Mouse (Mus musculus) forelimb bud, embryonic 11.5 days (tissue): ENCODE results near the gene Serpinh1.

Source experiments
- DNase-seq: peaks from one replicate; pipeline ENCODE4 v3.0.0-alpha.2; 2012; ENCODE audit warnings: low read depth, low spot score

Gene Serpinh1

DNA sequence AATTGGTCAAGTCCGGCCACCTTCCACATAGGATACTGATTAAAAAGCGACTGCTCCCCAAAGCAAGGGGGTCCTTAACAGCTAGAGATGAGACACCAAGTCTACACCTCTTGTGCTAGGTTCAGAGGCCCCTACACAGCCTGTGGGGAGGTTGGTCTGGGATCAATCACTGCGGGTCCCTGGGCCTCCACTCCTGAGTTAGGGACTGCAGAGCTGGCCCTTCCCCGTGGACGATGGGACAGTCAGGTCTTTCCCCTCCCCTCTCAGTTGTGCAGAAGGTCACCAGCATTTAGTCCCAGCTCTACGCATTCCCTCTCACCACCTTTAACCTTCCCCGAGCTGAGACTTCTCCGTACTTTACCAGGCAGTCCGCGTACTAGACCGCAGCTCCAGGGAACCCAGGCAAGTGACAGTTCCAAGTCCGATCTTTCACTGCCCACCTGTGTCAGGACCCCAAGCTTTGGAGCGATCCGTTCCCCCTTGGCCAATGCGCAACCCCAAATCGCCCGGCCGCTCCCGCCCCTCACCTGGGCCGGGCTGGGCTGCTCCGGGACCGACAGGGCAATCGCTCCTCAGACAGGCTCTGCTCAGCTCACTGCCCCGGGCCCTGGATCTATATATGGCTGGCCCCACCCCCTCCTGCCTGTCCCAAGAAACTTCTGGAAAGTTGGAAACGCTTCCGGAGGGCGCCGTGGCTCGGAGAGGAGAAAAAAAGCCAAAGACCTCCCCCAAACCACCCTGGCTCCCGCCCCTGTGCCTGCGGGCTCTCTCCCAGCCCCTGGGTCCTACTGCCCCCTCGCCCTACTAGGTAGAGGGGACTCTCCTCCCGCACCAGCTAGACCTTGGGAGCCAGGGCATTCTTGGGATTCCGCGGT lies at the start of gene Serpinh1:
Gene Serpinh1 (minus strand): TSS at position 714 of the 875 bp plus-strand sequence.
- DNase-seq: peak; percentile 90

DNA sequence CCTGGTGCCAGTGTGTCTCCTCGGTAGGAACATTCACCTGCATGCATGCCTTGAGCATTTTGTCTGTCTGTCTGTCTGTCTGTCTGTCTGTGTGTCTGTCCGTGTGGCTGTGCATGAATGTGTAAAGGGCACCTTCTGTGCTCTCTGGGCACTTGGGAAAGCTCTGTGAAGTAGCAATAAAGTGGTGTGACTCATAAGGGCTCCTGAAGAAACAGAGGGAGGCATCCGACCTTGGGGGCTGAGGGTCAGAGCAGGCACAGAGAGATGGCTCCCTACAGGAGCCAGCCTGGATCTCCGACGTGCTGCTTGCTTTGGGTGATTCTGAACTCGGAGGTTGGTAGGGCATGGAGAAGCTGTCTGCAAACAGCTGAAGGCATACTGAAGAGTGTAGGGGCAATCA lies 49.4 kb upstream of the Serpinh1 start:
- DNase-seq: no peak

DNA sequence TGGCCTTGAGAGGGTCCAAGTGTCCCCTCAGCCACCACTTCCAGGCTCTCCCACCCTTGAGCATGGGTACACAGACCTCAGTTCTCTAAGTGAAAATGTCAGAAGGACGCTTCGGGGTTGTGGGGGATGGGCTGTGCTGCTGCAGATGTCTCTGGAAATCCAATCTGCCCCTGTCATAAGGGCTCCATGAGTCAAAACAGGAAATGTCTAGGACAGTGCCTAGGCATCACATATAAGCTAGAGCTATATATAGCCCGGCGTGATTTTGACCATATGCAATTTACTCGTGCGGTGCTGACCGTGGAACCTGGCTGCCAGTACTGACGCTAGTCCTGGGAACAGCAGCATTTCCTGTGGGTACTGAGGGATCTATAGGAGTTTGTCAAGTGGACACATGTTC lies 48.3 kb upstream of the Serpinh1 start:
- no peak for DNase-seq

DNA sequence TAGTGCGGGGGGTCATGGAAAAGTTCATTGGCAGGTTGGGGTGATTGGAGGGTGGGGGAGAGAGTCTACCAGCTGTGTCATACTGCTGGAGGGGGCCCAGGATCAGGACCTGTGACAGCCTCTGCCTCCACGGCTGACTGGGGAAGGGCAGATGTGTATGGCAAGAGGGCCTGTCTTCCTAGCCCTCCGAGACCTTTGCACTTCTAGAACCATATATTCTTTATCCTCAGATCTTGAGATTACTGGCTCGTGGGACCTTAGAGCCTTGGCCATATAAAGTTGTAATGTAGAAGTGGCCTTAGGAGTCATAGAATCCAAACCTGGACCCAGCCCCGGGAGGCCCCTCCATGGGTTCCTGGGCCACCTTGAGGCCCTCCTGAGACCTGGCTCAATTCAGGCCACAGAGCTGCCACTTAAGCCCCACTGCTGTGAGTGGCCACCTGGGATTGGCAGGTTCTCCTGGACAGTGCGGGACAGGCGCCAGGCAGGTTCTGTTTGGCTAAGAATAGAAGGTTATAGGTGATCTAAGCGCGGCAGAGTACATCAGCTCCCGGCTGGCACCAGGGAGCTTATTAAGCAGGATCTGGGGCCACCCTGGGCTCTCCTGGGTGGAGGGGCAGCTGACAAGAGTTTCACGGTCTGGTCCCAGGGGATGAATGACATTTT lies 44.1 kb upstream of the Serpinh1 start:
- no peak for DNase-seq

DNA sequence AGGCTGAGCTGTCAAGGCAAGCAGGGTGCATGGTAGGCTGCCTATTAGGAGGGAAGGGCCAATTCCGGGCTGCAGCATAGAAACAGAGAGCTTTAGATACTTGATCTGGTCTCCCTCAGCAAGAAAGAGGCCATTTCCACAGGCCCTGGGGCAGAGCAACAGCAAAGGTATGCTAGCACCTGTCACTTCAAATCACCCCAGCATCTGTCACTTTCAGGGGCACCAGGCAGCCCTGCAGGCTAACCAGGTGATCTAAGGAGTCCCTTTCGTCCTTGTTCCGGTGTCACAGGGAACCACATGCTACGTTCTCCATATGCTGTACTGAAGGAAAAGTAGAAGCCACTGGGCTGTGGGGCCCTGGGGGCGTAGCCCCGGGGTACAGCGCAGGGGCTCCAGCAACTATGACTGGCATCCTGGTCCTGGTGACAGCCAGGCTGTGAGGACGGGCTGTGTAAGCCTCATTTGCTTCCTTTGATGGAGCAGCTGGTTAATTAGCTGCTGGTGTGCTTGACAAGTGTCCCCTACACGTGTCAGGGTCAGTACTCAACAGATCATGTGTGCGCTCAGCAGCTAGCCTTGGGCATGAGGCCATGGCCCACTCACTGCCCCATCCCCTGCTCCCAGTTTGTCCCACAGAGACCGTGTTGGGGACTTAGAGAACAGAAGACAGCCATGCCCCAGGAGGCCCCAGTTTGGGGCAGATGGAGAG lies 43.0 kb upstream of the Serpinh1 start:
- DNase-seq: no peak

DNA sequence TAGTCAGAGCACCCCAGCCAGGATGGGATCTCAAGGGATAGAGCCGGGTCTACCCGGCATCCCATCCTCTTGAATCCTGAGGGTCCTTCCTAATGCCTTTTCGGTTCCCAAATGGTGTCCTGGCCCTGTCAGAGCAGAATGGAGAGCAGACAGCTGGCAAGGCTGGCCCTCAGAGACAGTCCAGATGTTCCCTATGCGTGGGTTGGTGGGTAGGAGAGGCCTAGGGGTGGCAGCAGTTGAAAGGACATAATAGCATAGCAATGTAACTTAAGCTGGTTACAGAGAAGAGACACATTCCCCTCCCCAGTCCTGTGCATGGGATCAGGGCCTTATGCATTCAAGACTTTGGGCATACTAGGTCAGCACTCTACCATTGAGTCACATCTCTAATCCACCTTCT lies 42.3 kb upstream of the Serpinh1 start:
- DNase-seq: no peak

DNA sequence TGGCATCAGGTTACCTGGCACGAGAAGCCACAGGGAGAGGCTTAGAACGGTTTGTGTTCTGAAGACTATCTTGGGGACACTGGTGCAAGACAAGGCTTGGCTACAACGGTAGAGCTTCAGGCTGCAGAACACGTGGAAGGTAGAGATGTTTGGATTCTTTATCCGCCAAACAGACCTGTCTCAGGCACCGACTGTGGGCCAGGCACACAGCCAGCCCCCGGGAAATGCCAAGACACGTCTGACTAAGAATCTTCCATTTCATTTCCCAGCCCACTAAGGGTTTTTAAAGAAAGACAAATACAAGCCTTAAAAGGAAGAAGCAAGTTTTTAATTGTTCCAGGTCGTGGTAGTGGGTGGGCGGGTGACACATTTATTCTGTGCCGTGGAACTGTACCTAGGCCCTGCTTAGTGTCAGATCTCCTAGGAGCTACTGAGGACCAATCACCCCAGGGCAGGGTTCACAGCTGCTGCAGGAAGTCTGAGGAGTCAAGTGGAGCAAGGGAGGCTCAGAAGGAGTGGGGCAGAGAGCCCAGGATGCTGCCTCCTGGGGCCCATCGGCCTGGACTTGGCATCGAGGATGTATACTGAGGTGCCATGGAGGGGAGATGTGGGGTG lies 40.8 kb upstream of the Serpinh1 start:
- no peak for DNase-seq

DNA sequence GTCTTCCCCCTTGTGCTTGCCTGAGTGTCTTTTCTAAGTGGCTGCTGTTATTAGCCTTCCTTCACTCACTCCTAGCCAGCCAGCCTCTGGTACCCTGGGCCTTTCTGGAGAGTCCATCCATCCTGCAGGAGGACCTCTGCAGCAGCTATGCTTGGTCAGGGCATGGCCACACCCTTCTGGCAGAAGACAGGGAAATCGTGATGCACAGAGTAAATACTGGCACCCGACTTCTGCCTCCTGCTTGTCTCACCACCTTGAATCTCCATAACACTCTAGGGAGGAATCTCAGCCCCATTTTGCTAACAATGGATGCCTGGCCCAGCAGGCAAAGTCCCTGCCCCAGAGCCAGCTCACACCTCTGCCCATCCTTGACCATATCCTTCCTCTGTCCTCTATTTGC lies 39.7 kb upstream of the Serpinh1 start:
- DNase-seq: no peak

DNA sequence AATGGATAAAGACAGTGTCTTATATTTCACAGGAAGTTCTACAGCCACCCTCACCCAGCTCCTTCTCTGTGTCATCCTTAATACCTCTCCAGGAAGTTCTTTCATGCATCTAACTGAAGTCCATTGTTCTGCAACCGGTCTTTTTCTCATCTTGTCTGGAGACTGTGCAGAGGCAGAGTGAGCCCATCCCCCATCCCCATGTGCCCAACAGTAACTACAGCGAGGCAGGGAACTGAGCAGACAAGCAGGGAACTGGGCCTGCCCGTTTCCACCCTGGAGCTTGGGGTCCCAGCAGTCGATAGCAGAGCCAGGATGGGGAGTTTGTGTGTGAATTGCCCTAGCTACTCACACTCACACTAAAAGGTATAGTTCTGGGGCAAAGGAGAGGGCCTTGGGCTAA lies 37.5 kb upstream of the Serpinh1 start:
- no peak for DNase-seq

DNA sequence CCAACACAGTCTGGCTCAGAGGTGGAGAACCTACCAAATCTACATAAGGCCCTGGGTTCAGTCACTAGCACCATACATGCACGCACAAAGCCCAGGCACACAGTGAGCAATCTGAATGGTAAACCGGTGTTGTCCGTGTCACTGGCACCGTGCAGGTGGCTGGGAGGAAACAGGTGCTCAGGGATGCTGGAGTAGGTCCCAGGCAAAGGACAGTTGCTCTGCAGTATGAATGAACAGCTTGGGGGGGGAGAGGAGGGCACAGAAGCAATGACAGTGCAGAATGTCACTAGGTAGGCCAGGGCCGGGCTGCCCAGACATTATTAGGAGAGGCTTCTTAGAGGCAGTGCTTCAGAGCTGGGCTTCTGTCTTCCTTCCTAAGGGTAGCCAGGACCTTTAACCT lies 34.3 kb upstream of the Serpinh1 start:
- no peak for DNase-seq

DNA sequence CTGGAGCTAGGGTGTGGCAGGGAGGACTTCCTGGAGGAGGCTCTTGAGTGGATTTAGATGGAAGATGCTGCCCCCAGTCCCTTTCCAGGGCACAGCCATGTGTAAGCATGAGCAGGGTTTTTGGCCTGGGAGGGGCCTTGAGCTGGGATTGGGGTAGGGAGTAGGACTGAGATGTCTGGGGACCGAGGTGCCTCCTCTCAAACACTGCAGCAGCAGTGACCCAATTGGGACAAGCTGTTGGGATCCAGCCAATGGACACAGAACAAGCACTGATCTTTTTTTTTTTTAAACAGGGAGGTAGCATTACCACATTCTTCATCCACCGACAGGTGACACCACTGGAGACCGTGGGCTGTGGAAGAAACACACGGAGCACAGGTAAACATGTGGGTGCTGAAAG lies 33.8 kb upstream of the Serpinh1 start:
- DNase-seq: no peak

DNA sequence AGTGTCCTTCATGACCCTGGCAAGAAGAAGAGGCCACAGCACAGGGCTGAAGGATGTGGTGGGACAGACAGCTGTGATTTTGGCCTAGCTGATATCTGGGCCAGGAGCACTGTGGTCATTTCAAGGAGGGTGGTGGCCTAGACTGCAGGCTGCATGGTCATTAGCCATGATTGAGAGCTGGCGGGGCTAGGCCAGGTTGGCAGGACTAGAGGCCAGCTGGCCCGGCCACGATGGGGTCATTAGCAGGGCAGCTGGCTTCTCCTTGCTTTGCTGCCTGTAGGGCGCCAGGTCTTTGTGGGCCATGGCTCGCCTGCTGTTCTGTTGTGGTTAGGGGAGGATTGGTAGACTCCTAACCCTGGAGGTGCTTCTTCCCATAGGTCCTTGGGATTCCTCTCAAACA lies 33.0 kb upstream of the Serpinh1 start:
- DNase-seq: no peak

DNA sequence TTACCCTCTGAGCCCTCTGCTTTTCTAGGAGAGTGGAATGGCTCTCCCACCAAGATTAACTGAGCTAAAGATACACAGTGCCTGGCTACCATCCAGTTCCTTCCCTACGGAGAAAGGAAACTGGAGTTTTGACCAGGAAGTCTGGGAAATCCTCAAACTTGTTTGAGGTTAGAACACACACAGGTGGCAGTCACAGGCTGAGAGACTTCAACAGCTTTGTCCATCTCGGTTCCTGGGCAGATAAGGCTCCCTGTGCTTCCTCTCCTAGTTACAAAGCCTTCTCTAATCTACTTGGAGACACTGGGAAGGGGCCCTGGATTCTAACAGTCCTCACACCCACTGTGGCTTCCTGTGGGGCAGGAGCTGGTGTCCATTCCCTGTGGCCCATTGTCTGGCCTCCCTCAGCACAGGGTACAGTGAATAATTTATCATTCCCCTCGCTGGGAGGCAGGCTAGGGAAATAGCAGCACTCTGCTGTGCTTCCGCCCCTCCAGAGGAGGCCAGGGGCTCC lies 31.1 kb upstream of the Serpinh1 start:
- DNase-seq: no peak

DNA sequence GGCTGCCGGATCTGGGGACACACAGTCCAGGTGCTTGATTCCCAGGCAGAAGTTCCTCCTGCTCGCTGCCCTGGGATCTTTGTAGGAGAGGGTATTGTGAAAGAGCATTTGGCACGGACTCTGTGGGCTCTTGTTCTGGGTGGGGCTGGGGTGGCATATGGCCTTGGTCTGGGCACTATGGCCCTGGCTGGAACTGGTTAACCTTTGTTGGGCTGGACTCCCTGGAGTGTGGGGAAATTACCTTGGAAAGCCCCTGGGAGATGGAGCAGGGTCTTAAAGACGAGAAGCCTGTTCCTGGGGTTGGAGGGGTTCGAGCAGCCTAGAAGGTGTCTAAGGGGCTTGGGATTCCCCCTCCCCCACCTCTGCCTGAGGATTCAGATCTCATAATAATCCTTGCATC lies 30.2 kb upstream of the Serpinh1 start:
- no peak for DNase-seq

DNA sequence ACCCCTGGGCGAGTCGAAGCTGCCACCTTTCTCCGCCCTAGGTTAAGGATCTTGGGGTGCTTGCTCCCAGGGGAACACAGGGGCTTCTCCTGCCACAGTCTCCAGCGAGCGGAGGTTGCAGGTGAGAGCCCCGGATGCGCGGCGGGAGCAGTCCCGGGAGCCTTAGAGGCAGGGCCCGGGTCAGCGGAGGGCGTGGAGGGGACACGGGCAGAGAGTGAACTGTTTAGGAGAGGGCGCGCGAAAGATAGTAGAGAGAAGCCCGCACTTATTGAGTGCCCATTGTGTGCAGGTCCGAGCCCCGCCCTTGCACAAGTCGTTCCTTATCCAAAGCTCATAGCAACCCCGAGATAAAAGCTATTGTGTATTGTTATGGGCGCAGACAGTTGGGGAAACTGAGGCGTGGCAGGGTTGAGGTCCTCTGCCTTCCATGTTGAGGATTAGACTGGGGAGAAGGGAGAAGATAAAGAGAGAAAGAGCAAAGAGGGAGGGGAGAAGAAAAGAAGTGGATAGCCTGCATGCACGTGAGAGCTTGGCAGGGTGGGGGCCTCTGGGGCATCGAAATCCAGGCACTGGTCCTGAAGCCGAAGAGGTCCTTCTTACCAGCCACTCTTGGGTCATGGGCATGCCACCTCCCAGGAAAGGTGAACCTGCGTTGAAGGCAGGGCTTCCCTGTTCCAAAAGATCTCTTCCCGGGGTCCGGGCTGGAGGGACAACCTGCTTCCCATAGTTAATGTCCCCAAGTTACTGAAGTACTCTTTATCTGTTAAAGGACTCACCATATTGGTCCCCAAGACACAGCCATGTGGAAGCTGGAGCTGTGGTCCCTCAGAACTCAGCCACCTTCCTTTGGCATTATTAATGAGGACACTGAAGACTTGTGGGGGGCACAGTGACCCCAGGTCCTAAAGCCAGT lies 29.3 kb upstream of the Serpinh1 start:
- DNase-seq: no peak

DNA sequence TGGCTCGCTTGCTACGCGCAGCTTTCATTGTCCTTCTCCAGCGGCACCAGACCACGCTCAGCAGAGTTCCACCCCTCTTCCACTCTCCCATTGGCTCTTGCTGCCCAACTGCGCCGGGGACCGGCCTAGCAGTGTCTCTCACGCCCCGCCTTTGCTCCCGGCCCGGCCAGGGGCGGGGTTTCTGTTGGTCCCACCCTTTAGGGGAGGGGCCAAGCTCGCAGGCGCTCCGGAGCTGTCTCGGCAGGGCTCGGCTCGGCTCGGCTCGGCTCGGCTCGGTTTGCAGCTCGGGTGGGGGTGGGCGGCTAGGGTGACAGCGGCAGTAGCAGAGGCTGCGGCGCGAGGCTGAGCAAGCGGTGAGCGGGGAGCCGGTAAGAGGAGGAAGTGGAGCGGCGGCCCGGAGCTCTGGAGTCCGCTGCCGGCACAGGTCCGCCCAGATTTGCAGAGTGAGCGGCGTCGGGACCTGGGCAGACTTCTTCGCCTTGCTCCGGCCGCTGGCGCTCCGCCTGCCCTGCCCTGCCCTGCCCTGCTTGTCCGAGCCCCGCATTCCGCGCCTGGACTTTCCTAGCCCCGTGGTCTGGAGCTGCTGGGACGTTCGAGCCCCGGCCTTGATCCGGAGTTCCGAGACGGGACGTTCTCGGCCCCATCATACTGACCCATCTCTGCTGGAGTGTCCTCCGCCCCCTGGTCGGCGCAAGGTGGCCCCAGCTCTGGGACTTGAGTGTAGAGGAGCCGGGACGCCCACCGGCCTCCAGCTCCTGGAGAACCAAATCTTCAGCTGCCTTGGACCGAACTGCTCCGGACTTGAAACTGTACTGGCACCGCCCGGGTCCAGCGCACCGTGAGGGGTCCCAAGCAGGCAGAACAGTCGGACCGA lies 28.4 kb upstream of the Serpinh1 start, which contains the start of gene Gdpd5:
Gene Gdpd5 (plus strand): TSS at position 201 of the 874 bp plus-strand sequence.
- peak; percentile 98 for DNase-seq

DNA sequence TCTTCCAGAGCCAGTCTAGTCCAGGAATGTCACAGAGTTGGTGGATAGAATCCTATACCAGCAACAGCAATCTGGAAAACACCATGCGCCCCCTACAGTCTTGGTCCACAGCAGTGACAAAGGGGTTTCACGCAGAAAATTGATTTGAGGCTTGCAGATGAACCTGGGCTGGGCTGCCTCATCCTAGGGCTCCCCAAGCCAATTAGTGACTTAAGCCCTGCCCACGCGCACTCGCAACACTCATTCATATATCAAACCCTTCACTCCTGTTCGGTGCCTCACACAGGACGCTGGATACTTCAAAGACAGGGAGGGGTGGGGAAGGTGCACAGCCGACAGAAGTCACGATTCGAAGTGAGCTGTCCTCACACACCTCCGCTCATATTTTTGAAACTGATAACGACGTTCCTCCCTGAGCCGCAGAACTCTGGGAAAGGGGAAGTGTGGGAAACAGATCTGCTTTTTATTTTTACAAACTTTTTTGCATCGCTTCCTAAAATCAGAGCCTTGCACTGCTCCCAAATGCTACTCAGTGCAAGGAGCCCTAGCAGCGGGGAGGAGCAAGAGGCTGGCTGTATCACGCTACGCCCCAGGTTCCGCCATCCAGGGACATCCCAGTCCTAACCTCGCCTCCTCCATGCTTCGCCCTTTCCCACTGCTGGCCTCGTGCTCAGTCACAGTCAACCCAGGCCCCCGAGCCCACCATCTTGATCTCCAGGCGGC lies 27.6 kb upstream of the Serpinh1 start:
- DNase-seq: peak; percentile 73

DNA sequence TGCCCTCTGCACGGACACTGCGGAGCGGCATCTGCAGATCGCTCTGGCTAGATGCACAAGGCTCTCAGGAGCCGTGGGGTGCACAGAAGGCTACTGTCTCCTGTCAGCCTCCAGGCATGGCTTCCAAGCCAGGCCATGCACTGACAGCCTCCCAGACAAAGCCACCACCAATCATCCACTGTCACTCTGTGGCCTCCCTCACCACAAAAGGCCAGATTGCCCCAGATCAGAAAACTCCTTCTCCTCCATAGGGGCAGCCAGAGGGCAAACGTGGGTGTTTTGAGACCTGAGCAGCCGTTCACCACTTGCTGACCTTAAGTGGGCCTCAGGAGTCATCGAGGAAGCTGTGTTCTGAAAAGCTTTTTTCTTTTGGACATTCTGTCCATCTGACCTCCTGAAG lies 25.8 kb upstream of the Serpinh1 start:
- DNase-seq: no peak

DNA sequence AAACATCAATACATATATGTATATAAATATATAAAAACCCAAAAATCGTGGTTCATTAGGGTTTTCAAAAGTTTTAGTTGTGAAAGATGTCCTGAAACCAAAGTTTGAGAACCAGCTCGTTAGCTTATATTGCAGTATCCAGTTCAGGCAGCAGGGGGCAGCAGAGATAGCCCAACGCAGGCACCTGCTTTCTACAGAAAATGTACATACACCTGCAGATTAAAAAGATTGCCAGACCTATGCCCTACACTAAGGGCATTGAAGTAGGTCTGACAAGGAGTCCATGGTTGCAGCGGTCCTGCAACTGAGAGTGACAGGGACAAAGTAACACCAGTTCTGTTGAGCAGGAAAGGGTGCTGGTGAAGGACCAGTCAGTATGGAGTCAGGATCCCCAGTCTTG lies 22.4 kb upstream of the Serpinh1 start:
- DNase-seq: peak; percentile 76
